Mouse (Mus musculus) adrenal gland, postnatal 10 days (tissue): Measurements from ENCODE around the gene Ankrd52. TPM values are rescaled to one million over a fixed set of nuclear protein-coding genes. Genes with fewer than 3 reads are reported as not detected.

Experiments used
- DNase-seq: peaks from one replicate; pipeline ENCODE4 v3.0.0; 2021; ENCODE audit warnings: mixed read lengths
- microRNA-seq: library from miRNA; unstranded; fragments of <30 nt; microRNA quantifications from one replicate; pipeline ENCODE4 v1.2.0, GENCODE M21; 2021
- total RNA-seq, 2 experiments: library from RNA; stranded (reverse); gene quantifications; 2 replicates each; pipeline ENCODE4 v1.2.3; 2021

Gene Ankrd52
- total RNA-seq, 2 experiments from 2014 or later = 53.3 to 57.8 TPM

DNA sequence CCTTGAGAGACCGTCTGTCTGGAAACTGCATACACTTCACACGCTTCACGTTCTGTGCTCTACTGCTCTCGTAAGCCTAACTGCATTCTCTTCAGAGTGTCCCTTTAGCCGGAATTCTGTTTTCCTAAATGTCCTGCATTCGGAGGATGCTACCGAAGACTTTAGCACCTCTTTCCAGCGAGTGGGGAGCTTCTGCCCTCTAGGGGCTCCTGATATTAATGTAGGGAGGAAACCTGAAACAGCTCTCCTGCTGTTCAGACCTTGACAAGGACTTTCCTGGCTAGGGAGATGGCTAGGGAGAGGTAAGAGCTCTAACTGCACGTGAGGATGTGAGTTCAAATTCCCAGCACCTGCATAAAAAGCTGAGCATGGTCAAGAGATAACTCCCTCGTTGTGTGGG is 63.5 kb downstream of the Ankrd52 start:
- DNase-seq = peak; percentile 52

DNA sequence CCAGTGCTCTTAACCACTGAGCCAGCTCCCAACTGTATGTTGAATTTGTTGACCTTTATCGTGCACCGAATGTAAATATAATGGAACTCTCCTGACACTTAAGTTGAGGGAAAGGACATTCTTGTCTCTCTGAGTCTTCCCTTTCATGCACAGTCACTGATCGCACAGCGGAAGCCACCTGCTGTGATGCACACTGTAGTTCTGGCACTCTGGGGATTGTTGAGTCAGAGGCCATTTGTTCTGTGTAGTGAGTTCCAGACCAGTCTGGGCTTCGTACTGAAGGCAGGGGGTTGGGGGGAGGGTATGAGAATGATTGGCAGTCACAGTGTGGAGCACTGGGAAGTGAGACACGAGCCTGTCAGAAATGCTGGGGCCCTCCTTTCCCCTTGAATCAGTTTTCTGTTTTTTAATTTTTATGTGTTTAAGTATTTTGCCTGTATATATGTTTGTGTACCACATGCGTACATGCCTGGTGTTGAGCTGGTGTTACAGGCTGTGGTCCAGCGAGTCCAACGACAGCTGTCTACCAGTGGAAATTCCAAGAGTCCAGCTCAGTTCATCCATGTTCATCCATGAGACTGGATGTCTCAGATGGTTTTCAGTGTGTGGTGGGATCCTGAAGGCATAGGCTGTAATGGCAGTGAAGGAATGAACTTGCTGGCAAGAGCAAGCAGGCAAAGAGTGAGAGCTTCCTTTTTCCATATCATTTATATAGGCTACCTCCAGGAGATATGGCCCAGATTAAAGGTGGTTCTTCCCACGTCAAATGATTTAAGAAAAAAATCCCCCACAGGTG is 64.6 kb downstream of the Ankrd52 start:
- DNase-seq = no peak

DNA sequence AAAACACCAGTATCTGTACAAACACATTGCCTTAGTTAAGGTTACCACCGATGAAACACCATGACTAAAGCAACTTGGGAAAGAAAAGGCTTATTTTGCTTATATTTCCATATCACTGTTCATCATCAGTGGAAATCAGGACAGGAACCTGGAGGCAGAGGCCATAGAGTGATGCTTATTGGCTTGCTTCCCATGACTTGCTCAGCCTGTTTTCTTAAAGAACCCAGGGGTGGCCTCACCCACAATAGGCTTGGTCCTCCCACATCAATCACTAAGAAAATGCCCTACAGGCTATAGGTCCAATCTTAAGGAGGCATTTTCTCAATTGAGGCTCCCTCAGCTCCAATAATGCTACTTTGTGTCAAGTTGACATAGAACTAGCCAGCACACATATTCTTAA is 65.8 kb downstream of the Ankrd52 start:
- DNase-seq = no peak

DNA sequence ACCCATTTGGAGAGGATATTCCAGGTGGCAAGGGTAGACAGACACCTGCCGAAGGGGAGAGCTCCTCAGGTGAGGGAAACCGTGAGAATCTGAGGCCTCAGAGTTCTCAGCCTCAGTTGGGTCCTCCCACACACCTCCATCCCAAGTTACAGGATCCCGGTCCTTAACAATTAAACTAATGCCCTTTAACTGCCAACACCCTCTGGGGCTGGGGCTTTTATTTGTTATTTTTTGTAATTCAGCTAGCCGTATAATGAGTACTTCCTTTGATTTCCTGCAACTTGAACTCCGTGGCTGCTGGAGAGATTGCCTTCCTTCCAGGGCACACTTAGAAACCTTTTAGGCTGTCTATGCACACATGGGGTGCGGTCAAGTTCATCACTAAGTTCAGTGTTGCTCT is 67.4 kb downstream of the Ankrd52 start:
- DNase-seq = no peak

DNA sequence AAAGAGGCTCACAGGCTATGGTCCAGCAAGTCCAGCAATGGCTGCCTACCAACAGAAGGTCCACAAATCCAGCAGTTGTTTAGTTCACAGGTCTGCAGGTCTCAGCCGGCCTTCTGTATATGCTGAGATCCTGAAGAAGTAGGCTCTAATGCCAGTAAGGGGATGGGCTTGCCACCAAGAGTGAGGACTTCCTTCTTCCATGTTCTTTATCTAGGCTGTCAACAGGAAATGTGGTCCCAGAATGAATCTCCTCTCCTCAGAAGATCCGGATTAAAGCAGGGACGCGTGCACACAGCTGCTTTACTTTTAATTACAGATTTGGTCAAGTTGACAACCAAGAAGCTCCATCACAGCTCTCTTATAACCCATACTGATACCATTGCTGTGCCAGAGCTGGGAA is 68.5 kb downstream of the Ankrd52 start:
- no peak for DNase-seq

DNA sequence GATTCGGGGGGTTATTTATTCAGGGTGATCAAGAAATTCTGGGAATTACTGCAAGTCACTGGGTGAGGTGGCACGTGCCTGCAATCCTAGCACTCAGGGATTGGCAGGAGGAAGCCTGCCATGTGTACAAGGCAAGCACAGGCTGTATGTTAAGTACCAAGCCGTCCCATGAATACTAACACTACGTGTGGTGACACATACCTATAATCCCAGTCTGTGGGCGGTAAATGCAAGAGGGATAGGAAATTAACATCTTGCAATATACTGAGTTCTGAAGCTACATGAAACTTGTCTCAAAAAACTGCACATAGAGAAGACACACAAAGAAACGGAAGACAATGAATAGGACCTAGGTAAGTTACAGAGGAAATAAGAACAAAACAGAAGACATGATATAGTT is 74.1 kb downstream of the Ankrd52 start:
- DNase-seq = no peak

DNA sequence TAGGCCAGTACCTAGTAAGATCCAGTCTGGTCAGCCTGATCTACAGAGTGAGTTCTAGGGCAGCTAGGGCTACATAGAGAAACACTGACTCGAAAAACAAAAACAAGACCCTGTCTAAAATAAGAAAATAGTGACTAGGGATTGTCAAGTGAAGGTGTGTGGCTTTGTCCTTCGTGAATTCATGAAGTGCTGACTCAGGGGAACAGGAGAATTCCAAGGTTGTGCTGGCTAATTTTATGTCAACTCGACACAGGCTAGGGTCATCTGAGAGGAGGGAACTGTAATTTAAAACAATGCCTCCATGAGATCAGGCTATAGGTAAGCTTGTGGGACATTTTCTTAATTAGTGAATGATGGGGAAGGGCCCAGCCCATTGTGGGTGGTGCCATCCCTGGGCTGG is 77.6 kb downstream of the Ankrd52 start:
- DNase-seq = no peak

DNA sequence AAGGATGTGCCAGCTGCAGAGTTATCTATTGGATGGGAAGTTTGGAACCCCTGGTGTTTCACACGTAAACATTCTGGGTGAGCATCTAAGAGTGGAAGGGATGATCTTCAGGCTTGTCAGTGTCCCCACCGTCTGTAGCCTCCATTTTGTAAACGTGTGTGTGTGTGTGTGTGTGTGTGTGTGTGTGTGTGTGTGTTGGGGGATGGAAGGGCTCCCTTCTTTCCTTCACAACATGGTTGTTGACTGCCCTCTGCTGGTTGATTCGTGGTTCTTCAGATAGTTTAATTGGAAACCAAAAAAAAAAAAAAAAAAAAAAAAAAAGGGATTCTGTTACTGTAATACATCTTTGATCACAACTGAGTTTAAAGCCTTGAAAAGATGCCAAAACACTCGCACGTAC is 78.4 kb downstream of the Ankrd52 start:
- peak; percentile 80 for DNase-seq

DNA sequence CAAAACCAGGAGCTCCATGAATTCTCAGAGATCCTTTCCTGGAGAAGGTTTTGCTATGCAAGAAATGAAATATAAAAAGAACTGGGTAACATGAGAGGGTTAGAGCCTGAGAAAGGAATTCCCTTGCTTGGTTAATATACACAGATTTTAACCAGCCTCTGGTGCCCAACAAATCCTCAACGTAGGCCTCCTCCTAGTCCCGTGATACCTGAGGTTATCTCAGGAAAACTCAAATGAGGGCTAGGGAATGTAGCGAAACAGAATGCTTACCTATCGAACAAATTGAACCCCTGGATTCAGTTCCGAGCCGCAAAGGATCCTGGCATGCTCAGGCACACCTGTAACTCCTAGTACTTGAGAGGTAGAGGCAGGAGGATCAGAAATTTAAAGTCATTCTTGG is 80.8 kb downstream of the Ankrd52 start:
- DNase-seq = no peak

Small RNA genes lying within 50 kb of the gene (microRNA-seq; reads per million reads assigned to microRNA genes)
- gene Gm25361 (not detected), gene Gm26308 (not detected), gene Mir6914 (not detected), gene Mir6915 (1.4 reads per million), gene Mir8105 (3.2 reads per million)

Other genes starting within 250 kb of the Ankrd52 start
- 10 to 100 TPM; 65.3 to 74.8 TPM for gene Rbms2, start 196.8 kb upstream of the Ankrd52 start, total RNA-seq
- gene Gls2, start 182.7 kb upstream of the Ankrd52 start, total RNA-seq = 10 to 100 TPM; 12.8 to 22.3 TPM
- gene Spryd4, start 165.3 kb upstream of the Ankrd52 start, total RNA-seq = 10 to 100 TPM; 21.6 to 27.3 TPM
- gene Mip, start 151.3 kb upstream of the Ankrd52 start, total RNA-seq = not detected
- 10 to 100 TPM; 16.4 to 21.9 TPM for gene Timeless, start 145.1 kb upstream of the Ankrd52 start, total RNA-seq
- 10 to 100 TPM in 1 of 2 experiments, 1 to 10 TPM in 1; 7.4 to 17.5 TPM for gene Apon, start 123.0 kb upstream of the Ankrd52 start, total RNA-seq
- gene Apof, start 108.4 kb upstream of the Ankrd52 start, total RNA-seq = 100 to 1,000 TPM in 1 of 2 experiments, 10 to 100 TPM in 1; 78.0 to 183 TPM
- gene Stat2, start 106.6 kb upstream of the Ankrd52 start, total RNA-seq = 10 to 100 TPM; 17.4 to 27.5 TPM
- under 1 TPM in 1 of 2 experiments, not detected in 1; 0.27 TPM for gene Il23a, start 78.4 kb upstream of the Ankrd52 start, total RNA-seq
- gene Pan2, start 73.8 kb upstream of the Ankrd52 start, total RNA-seq = 10 to 100 TPM; 24.0 to 32.8 TPM
- gene Cnpy2, start 54.7 kb upstream of the Ankrd52 start, total RNA-seq = 100 to 1,000 TPM; 149 to 165 TPM
- gene Cs, start 39.4 kb upstream of the Ankrd52 start, total RNA-seq = 1,000 to 10,000 TPM; 1,048 to 1,207 TPM
- 100 to 1,000 TPM in 1 of 2 experiments, 10 to 100 TPM in 1; 99.9 to 128 TPM for gene Coq10a, start 8.1 kb upstream of the Ankrd52 start, total RNA-seq
- gene Slc39a5, start 24.1 kb downstream of the Ankrd52 start, total RNA-seq = 1 to 10 TPM; 2.3 to 5.9 TPM
- 10 to 100 TPM; 58.0 to 59.9 TPM for gene Nabp2, start 34.4 kb downstream of the Ankrd52 start, total RNA-seq
- gene Rnf41, start 34.5 kb downstream of the Ankrd52 start, total RNA-seq = 10 to 100 TPM; 37.4 TPM
- 100 to 1,000 TPM in 1 of 2 experiments, 10 to 100 TPM in 1; 94.1 to 123 TPM for gene Smarcc2, start 82.1 kb downstream of the Ankrd52 start, total RNA-seq
- gene Myl6, start 117.0 kb downstream of the Ankrd52 start, total RNA-seq = 100 to 1,000 TPM; 739 to 765 TPM
- gene Myl6b, start 121.6 kb downstream of the Ankrd52 start, total RNA-seq = 10 to 100 TPM; 10.9 to 17.3 TPM
- 10 to 100 TPM; 31.5 to 41.5 TPM for gene Esyt1, start 148.8 kb downstream of the Ankrd52 start, total RNA-seq
- gene Zc3h10, start 170.7 kb downstream of the Ankrd52 start, total RNA-seq = 10 to 100 TPM; 10.5 to 14.7 TPM
- 1,000 to 10,000 TPM; 2,762 to 2,852 TPM for gene Rpl41, start 172.2 kb downstream of the Ankrd52 start, total RNA-seq
- 10 to 100 TPM; 85.1 to 90.9 TPM for gene Pa2g4, start 188.9 kb downstream of the Ankrd52 start, total RNA-seq
- 10 to 100 TPM in 1 of 2 experiments, 1 to 10 TPM in 1; 10.0 to 11.1 TPM for gene Erbb3, start 212.5 kb downstream of the Ankrd52 start, total RNA-seq
- gene Rps26, start 249.6 kb downstream of the Ankrd52 start, total RNA-seq = 100 to 1,000 TPM; 696 to 753 TPM